Mouse (Mus musculus) limb, embryonic 12.5 days (tissue): ENCODE measurements around the gene Tmem233. TPM values are rescaled to one million over a fixed set of nuclear protein-coding genes. Genes with fewer than 3 reads are reported as not detected.
A peak's percentile ranks its signal among the peaks of the same experiment; 100 is the strongest.

Source experiments
- ATAC-seq: fragments of 200-750 bp; cut with Nextera tagmentation; 2 replicates; pipeline ENCODE4 v1.8.0; 2017; ENCODE audit warnings: low read depth, moderate TSS enrichment; ENCODE audit not compliant: insufficient number of reproducible peaks, insufficient read depth, low FRiP score, low TSS enrichment
- H3K27ac ChIP-seq: fragments of 300-500 bp; sonication (generic); 2 replicates; pipeline ENCODE4 v1.5.1; 2016; ENCODE audit warnings: mild to moderate bottlenecking, moderate library complexity
- H3K27me3 ChIP-seq: fragments of 300-500 bp; sonication (generic); 2 replicates; pipeline ENCODE4 v1.6.1; 2016; ENCODE audit warnings: mild to moderate bottlenecking, moderate library complexity
- H3K36me3 ChIP-seq: fragments of 300-500 bp; sonication (generic); 2 replicates; pipeline ENCODE4 v1.6.1; 2016; ENCODE audit warnings: mild to moderate bottlenecking, moderate library complexity
- H3K4me1 ChIP-seq: fragments of 300-500 bp; sonication (generic); replicated peaks from 2 replicates; pipeline ENCODE4 v1.6.1; 2016
- H3K4me2 ChIP-seq: fragments of 300-500 bp; sonication (generic); 2 replicates; pipeline ENCODE4 v1.6.1; 2016; ENCODE audit warnings: mild to moderate bottlenecking, moderate library complexity
- H3K4me3 ChIP-seq: fragments of 300-500 bp; sonication (generic); replicated peaks from 2 replicates; pipeline ENCODE4 v1.5.1; 2016; ENCODE audit warnings: mild to moderate bottlenecking
- H3K9ac ChIP-seq: fragments of 300-500 bp; sonication (generic); replicated peaks from 2 replicates; pipeline ENCODE4 v1.6.1; 2016; ENCODE audit warnings: mild to moderate bottlenecking, moderate library complexity
- H3K9me3 ChIP-seq: fragments of 300-500 bp; sonication (generic); 2 replicates; pipeline ENCODE4 v1.6.1; 2016; ENCODE audit warnings: mild to moderate bottlenecking, moderate library complexity
- WGBS: fragments of 180-500 bp; shearing (Covaris S2); methylation state at CpG from one replicate; pipeline ENCODE4 v1.1.7; 2016; 5-methylcytosine and 5-hydroxymethylcytosine counted together
- polyA plus RNA-seq: library from polyadenylated mRNA; unstranded; fragments of >200 nt; fragmentation: Nextera tagmentation; extraction: Ambion mirVana; gene quantifications from 2 replicates; pipeline ENCODE4 v1.2.1, GENCODE M21; 2016

Gene Tmem233
- polyA plus RNA-seq, 1 experiment from 2014 or later: not detected

GRCm38 (mm10) chr5:116052826-116053225 lies 30.2 kb downstream of the Tmem233 start:
- Histone ChIP-seq H3K4me2 (no peak overlapping the region), H3K9me3 (no peaks in the 10 kb centered on the region), H3K27me3 (no peaks in the 10 kb centered on the region), H3K9ac (no peak overlapping the region), H3K4me3 (no peak overlapping the region), H3K4me1 (no peaks in the 10 kb centered on the region), H3K36me3 (no peaks in the 10 kb centered on the region), H3K27ac (no peak overlapping the region)
- no peak for ATAC-seq
- WGBS: 57% methylated on average over 6 of the region's 6 CpGs

DNA sequence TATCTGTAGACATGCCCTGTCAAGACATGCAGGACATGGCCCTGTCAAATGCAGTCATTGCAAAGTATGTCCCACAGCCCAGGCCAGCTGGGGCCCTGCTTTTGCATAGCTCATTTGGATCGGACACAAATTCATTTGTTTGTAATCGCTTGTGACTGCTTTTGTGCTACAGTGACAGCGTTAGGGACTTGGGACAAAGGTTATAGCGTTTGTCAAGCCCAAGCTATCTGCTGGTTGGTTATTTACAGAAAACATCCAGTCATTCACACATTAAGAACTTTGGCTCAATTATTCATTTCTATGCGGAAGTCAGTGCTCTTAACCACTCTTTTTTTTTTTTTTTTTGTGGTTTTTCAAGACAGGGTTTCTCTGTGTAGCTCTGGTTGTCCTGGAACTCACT lies 30.9 kb downstream of the Tmem233 start:
- Histone ChIP-seq H3K36me3 (no peaks in the 10 kb centered on the region), H3K27ac (no peak overlapping the region), H3K4me2 (no peak overlapping the region), H3K9me3 (no peaks in the 10 kb centered on the region), H3K4me1 (no peaks in the 10 kb centered on the region), H3K4me3 (no peak overlapping the region), H3K9ac (no peak overlapping the region), H3K27me3 (no peaks in the 10 kb centered on the region)
- ATAC-seq: no peak
- WGBS: 86% methylated on average over 5 of the region's 5 CpGs

GRCm38 (mm10) chr5:116049821-116050220 lies 33.2 kb downstream of the Tmem233 start:
- Histone ChIP-seq H3K36me3 (no peaks in the 10 kb centered on the region), H3K4me2 (no peak overlapping the region), H3K4me3 (no peak overlapping the region), H3K4me1 (no peaks in the 10 kb centered on the region), H3K27me3 (no peaks in the 10 kb centered on the region), H3K9me3 (no peaks in the 10 kb centered on the region), H3K9ac (no peak overlapping the region), H3K27ac (no peak overlapping the region)
- ATAC-seq: no peak
- WGBS: 79% methylated on average over 4 of the region's 4 CpGs

- Histone ChIP-seq H3K9me3 (no peaks in the 10 kb centered on the region), H3K4me1 (no peaks in the 10 kb centered on the region), H3K9ac (no peak overlapping the region), H3K4me2 (no peak overlapping the region), H3K36me3 (no peaks in the 10 kb centered on the region), H3K4me3 (no peak overlapping the region), H3K27ac (no peak overlapping the region), H3K27me3 (no peaks in the 10 kb centered on the region)
- WGBS: 91% methylated on average over 3 of the region's 3 CpGs
- no peak for ATAC-seq
Observed at GRCm38 (mm10) chr5:116048321-116048720, 34.7 kb downstream of the Tmem233 start.

DNA sequence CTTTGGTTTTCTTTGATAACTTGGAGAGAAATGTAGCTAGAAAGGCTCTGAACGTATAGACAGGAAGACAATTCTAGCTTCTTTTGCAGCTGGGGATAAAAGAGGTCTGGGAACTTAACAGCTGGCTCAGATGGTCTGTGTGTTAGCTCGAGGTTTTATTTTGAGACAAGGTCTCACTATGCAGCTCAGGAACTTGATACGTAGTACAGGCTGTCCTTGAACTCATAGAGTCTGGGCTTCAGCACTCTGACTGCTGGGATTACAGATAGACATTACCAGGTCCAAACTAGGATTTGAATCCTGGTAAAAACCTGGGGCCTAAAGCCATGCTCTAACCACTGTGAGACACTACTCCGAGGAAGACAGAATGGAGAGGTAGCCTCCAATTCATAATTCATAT lies 36.8 kb downstream of the Tmem233 start:
- no peak overlapping the region for H3K27ac ChIP-seq
- no peak overlapping the region for H3K9ac ChIP-seq
- WGBS: 77% methylated on average over 4 of the region's 4 CpGs
- H3K4me3 ChIP-seq: no peak overlapping the region
- no peak for ATAC-seq
- no peak overlapping the region for H3K4me2 ChIP-seq
- no peaks in the 10 kb centered on the region for H3K4me1 ChIP-seq
- no peaks in the 10 kb centered on the region; the same call in 1 of the 2 replicates for H3K27me3 ChIP-seq
- H3K36me3 ChIP-seq: no peaks in the 10 kb centered on the region
- no peaks in the 10 kb centered on the region for H3K9me3 ChIP-seq

- WGBS: 85% methylated on average over 8 of the region's 8 CpGs
Observed at GRCm38 (mm10) chr5:116045581-116045980, 37.5 kb downstream of the Tmem233 start.

DNA sequence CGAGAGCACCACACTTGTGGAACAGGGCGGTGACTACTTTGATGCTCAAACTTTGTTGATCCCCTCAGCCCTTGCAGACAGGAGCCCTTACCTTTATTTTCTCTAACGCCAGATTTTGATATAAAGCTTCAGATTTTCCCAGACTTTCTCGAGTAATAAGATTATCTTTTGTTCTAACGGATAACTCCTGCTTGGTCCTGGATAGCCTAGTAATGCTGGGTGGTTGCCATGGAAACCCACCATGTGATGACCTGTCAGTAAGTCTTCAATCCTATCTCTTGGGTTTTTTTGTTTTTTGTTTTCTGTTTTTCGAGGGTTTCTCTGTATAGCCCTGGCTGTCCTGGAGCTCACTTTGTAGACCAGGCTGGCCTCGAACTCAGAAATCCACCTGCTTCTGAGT lies 40.8 kb downstream of the Tmem233 start:
- no peaks in the 10 kb centered on the region; the same call in 1 of the 2 replicates for H3K27me3 ChIP-seq
- no peak overlapping the region for H3K27ac ChIP-seq
- no peak overlapping the region for H3K4me2 ChIP-seq
- H3K36me3 ChIP-seq: no peaks in the 10 kb centered on the region
- no peak overlapping the region for H3K9ac ChIP-seq
- H3K9me3 ChIP-seq: no peaks in the 10 kb centered on the region
- H3K4me1 ChIP-seq: no peaks in the 10 kb centered on the region; the same call in 1 of the 2 replicates
- no peak for ATAC-seq
- no peak overlapping the region for H3K4me3 ChIP-seq
- 76% methylated on average over 7 of the region's 7 CpGs for WGBS

More at GRCm38 (mm10) chr5:116045581-116045980, 37.5 kb downstream of the Tmem233 start:
- Histone ChIP-seq H3K4me3 (no peak overlapping the region), H3K27me3 (no peaks in the 10 kb centered on the region; the same call in 1 of the 2 replicates), H3K36me3 (no peaks in the 10 kb centered on the region), H3K4me1 (no peaks in the 10 kb centered on the region), H3K9me3 (no peaks in the 10 kb centered on the region), H3K4me2 (no peak overlapping the region), H3K9ac (no peak overlapping the region), H3K27ac (no peak overlapping the region)
- ATAC-seq: no peak

GRCm38 (mm10) chr5:116039706-116040105 lies 43.3 kb downstream of the Tmem233 start:
- Histone ChIP-seq H3K9ac (no peak overlapping the region), H3K4me1 (no peaks in the 10 kb centered on the region; the same call in 1 of the 2 replicates), H3K4me3 (no peak overlapping the region), H3K36me3 (no peaks in the 10 kb centered on the region), H3K27me3 (peaks cover 4% of the 10 kb centered on the region; the same call in 1 of the 2 replicates), H3K4me2 (peak overlapping the region; percentile 32), H3K27ac (no peak overlapping the region), H3K9me3 (no peaks in the 10 kb centered on the region)
- ATAC-seq: no peak
- WGBS: 23% methylated on average over 11 of the region's 11 CpGs

DNA sequence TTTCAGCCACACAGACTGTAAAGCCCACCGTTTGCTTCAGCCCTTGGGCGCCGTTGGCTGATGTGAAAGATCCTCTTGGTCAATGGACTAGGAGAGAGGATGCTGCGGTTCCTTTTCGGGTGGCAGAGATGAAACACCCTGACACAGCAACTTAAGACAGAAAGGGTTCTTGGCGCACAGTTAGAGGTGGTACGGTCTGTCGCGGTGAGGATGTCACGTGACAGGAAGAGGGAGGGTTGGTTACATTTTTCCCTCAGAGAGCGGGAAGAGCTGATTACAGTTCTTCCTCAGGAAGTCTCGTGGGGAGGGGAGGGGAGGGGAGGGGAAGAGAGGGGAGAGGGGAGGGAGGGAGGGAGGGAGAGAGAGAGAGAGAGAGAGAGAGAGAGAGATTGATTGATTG lies 45.3 kb downstream of the Tmem233 start:
- Histone ChIP-seq H3K36me3 (no peaks in the 10 kb centered on the region), H3K4me2 (no peak overlapping the region), H3K9me3 (no peaks in the 10 kb centered on the region), H3K4me3 (no peak overlapping the region), H3K9ac (no peak overlapping the region), H3K27me3 (peaks cover 4% of the 10 kb centered on the region; the same call in 1 of the 2 replicates), H3K4me1 (no peaks in the 10 kb centered on the region; the same call in 1 of the 2 replicates), H3K27ac (no peak overlapping the region)
- no peak for ATAC-seq
- 60% methylated on average over 12 of the region's 12 CpGs for WGBS

DNA sequence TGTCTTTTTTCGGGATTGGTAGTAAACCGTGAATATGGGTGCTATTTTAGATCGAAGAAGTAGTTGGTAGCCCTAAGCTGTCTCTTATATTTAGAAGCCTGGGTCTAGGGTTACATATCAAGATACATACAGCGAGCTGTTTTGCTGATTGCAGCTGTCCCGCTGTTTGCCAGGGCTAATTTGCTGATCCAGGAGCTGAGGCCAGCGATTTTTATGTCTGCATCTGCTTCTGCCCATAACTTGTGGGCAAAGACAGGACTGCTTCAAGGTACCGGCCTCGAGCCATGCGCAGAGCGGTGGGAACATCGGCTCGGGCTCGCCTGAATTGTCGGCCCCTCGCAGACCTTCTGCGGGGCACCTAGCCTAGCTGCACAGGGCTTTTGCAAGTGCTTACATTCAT lies 46.6 kb downstream of the Tmem233 start:
- no peak overlapping the region for H3K27ac ChIP-seq
- peaks cover 4% of the 10 kb centered on the region; the same call in 1 of the 2 replicates for H3K27me3 ChIP-seq
- WGBS: 65% methylated on average over 16 of the region's 16 CpGs
- H3K9me3 ChIP-seq: no peaks in the 10 kb centered on the region
- ATAC-seq: 0 out of 2 replicates have a peak, but pooled peaks have one; percentile 31
- H3K4me2 ChIP-seq: no peak overlapping the region
- no peak overlapping the region for H3K9ac ChIP-seq
- no peaks in the 10 kb centered on the region; the same call in 1 of the 2 replicates for H3K4me1 ChIP-seq
- no peak overlapping the region for H3K4me3 ChIP-seq
- H3K36me3 ChIP-seq: no peaks in the 10 kb centered on the region

- Histone ChIP-seq H3K9me3 (no peaks in the 10 kb centered on the region), H3K9ac (no peak overlapping the region), H3K27ac (no peak overlapping the region), H3K4me3 (no peak overlapping the region), H3K4me2 (peak overlapping the region; percentile 33), H3K4me1 (0 out of 2 replicates have a peak, but pooled peaks cover 3% of the 10 kb centered on the region), H3K36me3 (no peaks in the 10 kb centered on the region), H3K27me3 (peaks cover 5% of the 10 kb centered on the region; the same call in 1 of the 2 replicates)
- no peak for ATAC-seq
- 3% methylated on average over 14 of the region's 14 CpGs for WGBS
Observed at GRCm38 (mm10) chr5:116031190-116031577, 51.9 kb downstream of the Tmem233 start.

- Histone ChIP-seq H3K9me3 (no peaks in the 10 kb centered on the region), H3K4me2 (peak overlapping the region; percentile 33), H3K9ac (no peak overlapping the region), H3K27me3 (peaks cover 5% of the 10 kb centered on the region; the same call in 1 of the 2 replicates), H3K27ac (no peak overlapping the region), H3K36me3 (no peaks in the 10 kb centered on the region), H3K4me1 (0 out of 2 replicates have a peak, but pooled peaks cover 3% of the 10 kb centered on the region), H3K4me3 (peak overlapping the region; percentile 6; the same call in 1 of the 2 replicates)
- no peak for ATAC-seq
- WGBS: 5% methylated on average over 19 of the region's 19 CpGs
Observed at GRCm38 (mm10) chr5:116030566-116031189, 52.4 kb downstream of the Tmem233 start.
